Mouse (Mus musculus) megakaryocyte-erythroid progenitor cell, adult 5-6 weeks (primary cell): ENCODE measurements around the gene Rab1b. TPM values are rescaled to one million over a fixed set of nuclear protein-coding genes. Genes with fewer than 3 reads are reported as not detected.
A peak's percentile ranks its signal among the peaks of the same experiment; 100 is the strongest.

Experiments used
- ATAC-seq: replicated peaks from 2 replicates; pipeline ENCODE4 v1.8.0; 2016; ENCODE audit warnings: mild to moderate bottlenecking, inconsistent platforms; ENCODE audit not compliant: severe bottlenecking, poor library complexity, low FRiP score, low TSS enrichment
- total RNA-seq, 2 experiments: library from RNA; stranded (forward) in 1 of 2; stranded (reverse) in 1 of 2; fragments of 200-1000, 215-1000 nt in 1 of 2; fragments of >200 nt in 1 of 2; fragmentation: Nextera tagmentation in 1 of 2; gene quantifications; 2 replicates each; pipeline ENCODE4 v1.2.3; 2014 to 2017

Rab1b gene
- total RNA-seq, 2 experiments from 2014 or later, result 47.0 to 83.3 TPM

DNA sequence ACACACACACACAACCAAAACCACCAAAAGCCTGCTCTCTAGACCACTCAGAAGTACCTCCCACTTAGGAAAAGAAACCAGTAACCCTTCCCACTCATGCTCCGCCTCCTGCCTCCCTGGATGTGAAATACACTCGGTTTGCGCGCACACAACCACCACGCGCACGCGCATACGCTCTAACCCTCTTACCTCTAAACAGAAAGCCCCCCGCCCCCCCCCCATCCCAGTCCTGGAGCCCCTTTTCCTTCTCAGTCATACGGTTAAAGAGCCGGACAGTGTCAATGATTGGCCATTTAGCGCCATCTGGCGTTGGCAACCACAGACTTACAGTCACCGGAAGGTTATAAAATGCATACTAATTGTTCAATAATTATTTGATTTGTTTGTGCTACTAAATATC is 33.8 kb downstream of the Rab1b start:
- no peak for ATAC-seq

DNA sequence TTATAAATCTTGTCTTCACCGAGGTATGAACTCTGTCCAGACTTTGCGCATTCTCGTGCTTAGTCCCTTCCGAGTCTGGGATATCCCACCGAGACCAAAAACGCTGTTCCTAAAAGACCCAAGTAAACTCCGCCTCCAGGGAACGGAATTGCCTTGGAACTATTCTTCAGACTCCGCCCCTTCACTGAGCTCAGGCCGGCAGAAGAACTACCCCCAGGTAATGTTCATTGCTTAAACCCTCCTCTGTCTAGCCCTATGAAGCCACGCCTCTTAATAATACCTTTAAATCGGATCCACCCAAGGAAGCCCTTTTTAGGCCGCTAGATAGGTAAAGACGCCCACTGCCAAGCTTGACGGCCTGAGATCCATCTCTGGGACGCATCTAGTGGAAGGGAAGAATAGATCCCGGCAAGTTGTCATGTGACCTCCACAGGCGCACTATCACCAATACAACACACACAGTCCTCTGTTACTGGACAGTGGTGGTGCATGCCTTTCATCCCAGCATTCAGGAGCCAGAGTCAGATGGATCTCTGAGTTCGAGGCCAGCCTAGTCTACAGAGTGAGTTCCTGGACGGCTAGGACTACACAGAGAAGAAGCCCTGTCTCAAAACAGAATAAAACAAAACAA is 34.4 kb downstream of the Rab1b start:
- ATAC-seq, result no peak

DNA sequence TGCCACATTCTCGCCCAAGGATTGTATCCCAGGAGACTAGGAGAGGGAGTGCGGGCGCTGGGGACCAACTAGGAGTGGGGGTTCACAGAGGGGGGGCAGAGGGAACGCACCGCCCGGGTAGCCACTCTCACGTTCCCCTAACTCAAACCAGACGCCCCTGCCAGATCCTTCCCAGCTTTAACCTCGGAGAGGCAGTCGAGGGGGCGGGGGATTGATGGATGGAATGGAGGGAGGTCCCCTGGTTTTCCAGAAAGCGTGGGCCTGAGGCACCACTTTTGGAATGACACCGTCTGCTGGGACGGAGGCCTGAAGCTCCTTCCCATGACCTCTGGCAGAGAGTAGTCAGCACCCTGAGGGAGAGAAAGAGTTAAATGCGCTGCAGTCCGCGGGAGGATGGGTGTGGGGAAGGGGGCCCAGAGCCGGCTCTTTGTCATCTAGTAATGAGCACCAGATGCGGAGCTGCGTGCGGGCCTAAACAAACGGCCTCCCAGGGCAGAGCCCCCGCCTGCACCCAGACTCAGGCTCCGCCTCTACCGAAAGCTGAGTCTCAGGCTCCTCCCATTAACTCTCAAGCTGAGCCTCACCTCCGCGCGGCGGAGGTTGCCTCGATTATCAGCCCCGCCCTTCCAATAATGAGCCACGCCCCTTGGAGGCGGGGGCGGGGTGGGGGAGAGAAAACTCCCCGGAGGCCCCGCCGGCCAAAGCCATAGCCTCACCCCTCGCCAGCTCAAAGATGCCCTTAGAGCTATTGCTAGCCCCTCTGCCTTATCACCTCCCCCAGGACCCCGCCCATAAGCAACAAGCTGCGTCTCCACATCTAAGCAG is 35.1 kb downstream of the Rab1b start:
- ATAC-seq, result peak; percentile 72

DNA sequence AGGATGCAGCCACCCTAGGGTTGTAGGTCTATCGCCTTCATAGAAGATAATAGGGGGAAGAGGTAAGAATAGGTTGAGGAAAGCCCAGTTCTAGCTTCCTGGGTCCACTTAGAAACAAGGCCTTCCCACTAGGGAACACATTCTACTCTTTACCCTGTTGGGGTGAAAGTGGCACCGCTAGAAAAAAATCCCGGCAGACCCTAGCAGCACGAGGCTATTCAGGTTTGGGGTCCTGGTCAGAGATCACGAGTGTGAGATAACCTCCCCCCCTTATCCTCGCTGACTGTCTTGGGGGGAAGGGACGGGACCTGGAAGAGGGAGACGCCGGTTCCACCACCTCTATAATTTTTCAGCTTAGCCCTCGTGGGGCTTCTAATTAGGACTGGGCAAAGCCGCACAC is 35.8 kb downstream of the Rab1b start:
- no peak for ATAC-seq

DNA sequence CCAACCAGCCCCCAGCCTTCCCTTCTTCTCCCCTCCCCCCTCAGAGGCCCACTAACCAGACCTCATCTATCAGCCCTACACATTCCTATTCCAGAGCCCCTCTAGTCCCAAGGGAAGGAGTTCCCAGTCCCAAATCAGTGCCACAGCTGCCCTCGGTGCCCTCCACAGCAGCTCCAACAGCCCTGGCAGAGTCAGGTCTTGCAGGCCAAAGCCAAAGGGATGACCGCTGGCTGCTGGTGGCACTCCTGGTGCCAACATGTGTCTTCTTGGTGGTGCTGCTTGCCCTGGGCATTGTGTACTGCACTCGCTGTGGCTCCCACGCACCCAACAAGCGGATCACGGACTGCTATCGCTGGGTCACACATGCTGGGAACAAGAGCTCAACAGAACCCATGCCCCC is 36.9 kb downstream of the Rab1b start:
- no peak for ATAC-seq

DNA sequence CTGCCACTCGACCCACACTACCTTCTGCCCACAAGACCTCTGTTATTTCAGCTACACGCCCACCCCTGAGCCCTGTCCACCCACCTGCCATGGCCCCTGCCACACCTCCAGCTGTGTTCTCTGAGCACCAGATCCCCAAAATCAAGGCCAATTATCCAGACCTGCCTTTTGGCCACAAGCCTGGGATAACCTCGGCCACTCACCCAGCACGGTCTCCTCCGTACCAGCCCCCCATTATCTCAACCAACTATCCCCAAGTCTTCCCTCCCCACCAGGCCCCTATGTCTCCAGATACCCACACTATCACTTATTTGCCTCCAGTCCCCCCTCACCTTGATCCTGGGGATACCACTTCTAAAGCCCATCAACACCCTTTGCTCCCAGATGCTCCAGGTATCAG is 37.4 kb downstream of the Rab1b start:
- no peak for ATAC-seq

DNA sequence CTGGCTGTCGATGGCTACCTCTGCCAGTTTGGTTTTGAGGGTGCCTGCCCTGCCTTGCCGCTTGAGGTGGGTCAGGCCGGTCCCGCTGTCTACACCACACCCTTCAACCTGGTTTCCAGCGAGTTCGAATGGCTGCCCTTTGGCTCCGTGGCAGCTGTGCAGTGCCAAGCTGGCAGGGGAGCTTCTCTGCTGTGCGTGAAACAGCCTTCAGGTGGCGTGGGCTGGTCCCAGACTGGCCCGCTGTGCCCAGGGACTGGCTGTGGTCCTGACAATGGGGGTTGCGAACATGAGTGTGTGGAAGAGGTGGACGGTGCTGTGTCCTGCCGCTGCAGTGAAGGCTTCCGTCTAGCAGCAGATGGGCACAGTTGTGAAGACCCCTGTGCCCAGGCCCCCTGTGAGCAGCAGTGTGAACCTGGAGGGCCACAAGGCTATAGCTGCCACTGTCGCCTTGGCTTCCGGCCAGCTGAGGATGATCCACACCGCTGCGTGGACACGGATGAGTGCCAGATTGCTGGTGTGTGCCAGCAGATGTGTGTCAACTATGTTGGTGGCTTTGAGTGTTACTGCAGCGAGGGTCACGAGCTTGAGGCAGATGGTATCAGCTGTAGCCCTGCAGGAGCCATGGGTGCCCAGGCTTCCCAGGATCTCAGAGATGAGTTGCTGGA is 38.2 kb downstream of the Rab1b start:
- ATAC-seq, result no peak

DNA sequence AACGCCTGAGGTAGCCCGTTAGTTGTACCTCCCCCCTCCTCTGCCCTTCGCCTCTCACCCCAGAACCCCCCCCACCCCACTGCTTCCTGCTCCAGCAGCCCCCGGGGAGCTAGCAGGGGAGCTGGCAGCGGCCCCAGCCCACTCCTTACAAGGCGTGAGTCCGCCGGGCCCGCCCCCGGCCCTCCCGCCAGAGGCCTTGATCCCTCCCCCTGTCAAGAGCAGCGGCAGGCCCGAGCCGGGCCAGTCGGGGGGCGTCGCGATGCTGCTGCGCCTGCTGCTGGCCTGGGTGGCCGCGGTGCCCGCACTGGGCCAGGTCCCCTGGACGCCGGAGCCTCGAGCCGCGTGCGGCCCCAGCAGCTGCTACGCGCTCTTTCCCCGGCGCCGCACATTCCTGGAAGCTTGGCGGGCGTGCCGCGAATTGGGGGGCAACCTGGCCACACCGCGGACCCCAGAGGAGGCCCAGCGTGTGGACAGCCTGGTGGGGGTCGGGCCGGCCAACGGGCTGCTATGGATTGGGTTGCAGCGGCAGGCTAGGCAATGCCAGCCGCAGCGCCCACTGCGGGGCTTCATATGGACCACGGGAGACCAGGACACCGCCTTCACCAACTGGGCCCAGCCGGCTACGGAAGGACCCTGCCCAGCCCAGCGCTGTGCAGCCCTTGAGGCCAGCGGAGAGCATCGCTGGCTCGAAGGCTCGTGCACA is 38.9 kb downstream of the Rab1b start, which contains the start of gene Cd248:
TSS of gene Cd248 (plus strand) at position 212 of the 703 bp plus-strand sequence.
- no peak for ATAC-seq

DNA sequence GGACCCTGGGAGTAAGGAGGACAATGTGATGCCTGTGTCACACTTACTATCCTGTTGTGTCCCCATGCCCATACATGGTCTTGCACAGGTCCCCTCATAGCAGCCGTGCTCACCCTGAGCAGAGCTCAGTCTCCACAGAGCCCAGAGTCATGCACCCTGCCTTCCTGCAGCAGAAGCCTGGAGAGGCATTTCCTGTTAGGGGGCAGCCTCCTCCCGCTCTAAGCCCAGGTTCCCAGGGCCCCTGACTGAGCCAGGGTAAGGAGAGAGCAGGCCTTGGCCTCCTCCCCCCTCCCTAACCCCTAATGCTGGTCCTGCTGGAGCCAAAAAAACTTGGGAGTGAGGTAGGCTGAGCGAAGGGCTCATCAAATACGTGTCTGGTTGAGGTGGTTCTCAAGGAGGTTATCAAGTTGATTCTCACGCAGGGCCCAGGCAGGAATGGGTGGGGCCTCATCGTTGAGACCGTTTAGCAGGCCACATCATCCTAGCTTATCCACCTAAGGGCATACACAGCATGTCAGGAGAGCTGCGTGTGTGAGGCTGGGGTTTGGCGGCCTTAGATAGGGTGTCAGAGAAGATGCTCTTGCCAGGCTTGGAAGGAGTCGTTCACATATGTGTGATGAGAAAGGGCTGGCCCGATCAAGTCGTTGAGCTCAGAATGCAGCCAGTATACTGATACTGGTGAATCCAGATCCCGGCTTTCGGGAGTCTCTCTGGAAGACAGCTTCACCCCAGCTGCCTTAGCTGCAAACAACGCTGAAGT is 39.7 kb downstream of the Rab1b start:
- peak; percentile 89 for ATAC-seq

DNA sequence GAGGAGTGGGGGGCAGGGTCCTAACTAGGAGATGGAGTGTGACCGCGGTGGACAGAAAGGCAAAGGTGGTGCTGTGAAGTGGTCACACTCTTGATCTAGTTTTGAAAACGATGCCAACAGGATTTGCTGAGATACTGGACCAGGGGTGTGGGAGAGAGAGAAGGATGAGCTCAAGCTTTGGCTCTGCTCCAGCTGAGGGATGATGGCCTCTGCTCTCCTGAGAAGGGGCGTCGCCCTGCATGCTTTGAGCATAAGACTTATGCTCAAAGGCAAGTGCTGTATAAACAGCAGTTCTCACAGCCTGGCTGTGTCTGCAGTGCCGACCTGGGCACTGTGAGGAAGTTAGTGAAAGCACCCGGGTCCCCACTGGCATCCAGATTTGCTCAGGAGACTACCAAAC is 41.8 kb downstream of the Rab1b start:
- no peak for ATAC-seq

DNA sequence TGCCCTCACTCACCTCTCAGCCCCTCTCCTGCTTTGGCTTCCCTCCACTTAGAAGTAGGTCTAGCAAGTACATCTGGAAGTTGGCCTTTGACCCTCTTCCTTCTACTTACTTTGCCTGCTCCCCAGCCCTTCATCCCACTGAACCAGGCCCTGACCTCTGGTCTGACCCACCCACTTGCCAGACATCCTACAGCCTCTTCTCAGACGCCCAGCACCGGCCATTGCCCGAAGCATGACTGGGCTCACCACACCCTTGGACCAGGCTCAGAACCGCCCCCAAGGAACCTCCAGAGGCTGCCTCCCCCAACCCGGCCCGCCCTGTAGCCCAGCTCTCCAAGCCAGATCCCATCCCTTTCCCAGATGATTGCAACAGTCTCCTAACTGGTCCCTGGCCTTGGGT is 44.4 kb downstream of the Rab1b start:
- no peak for ATAC-seq

DNA sequence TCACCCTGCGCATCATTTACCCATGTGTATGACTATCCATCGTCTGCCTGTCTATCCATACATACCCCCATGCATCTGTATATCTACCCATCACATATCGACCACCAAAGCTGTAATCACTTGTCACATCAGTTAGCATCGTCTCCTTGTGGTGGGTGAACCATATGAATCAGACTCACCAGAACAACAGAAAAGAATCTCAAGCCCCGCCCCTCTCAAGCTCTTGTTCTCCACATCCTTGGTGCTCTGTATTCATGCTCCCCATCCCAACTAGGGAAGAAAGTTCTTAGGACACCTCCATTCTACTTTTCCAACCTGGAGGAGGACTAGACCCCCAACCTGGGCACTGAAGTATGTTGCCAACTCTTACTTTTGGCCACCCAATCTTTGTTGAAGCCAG is 44.8 kb downstream of the Rab1b start:
- no peak for ATAC-seq

DNA sequence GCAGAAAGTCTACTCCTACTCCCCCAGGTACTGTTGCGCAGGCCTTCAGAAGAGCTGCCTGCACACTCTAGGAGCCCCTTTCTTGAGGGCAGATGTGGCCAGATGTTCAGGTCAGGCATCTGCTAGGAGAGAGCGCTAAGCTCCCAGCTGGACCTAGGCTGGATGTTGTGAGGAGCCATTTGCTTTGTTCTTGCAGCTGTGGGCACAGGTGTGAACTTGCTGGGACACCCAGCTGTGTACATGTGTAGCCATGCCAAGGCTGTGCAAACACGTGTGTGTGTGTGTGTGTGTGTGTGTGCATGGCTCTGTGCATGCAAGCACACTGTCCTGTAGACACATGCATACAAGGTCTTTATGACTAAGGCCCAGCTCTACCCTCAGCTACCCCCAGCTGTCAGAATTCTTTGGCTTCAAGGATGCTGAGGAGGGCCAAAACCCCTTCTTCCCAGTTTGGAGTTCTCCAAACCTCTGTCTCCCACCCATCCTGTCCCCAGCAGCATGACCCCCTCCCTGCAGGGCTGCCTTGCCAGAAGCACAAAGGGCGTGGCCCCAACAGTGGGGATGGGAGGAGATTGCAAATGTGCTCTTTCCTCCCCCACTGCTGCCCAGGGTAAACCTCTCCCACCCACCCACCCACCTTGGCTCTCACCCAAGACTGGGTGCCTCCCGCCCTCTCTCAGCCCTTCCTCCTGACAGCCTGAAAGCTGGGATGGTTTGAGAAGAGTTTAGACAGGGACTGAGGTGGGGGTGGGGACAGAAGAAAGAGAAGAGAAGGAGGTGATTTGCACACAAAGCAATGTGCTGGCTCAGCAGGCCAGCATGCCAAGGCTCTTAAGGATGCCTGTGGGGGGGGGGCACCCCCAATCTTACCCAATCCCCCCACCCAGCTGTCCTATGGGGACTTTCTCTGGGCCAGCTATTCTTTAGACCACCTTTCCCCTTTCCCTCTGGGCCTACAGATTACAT is 46.2 kb downstream of the Rab1b start:
- no peak for ATAC-seq

DNA sequence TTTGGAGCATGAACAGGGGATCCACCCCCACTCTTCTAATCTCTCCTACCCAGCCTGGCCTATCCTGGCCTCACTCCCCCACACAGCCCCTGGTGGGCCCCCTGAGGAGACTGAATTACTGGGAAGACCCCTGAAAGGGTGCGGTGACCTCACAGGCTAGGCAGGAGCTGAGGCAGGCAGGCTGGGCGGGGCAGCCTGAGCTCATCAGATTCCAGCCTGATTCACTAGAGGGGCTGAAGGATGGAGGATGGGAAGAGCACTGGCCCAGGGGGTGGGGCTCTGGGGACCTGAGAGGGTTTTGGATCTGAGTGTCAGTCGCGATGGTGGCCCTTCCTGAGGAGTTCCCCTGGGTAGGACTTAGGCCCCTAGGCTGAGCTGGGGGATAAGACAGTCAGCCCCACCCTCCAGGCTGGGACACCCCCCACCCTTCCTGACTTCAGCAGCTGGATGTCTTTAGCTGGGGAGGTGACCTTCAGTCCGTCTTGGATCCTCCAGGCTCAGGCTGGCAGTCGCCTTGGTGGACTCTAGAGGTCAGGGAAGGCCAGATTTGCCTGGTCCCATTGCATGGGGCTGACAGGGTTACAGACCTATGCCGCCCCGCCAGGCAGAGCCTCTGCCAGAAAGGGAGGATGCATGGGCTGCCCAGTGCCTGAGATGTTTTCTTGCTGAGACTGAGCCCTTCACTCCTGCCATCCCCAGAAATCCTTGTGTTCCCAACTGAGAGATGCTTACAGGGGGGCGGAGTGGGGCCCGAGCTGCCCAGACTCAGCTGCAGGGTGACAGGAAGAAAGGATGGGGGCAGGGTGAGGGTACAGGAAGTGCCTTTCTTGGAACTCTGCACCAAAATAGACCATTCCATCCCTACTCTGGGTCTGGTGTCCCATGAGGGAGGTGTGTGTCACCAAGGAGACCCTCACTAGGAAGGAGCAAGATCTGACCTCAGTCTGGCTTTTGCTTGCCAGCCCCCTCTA is 47.8 kb downstream of the Rab1b start:
- no peak for ATAC-seq

DNA sequence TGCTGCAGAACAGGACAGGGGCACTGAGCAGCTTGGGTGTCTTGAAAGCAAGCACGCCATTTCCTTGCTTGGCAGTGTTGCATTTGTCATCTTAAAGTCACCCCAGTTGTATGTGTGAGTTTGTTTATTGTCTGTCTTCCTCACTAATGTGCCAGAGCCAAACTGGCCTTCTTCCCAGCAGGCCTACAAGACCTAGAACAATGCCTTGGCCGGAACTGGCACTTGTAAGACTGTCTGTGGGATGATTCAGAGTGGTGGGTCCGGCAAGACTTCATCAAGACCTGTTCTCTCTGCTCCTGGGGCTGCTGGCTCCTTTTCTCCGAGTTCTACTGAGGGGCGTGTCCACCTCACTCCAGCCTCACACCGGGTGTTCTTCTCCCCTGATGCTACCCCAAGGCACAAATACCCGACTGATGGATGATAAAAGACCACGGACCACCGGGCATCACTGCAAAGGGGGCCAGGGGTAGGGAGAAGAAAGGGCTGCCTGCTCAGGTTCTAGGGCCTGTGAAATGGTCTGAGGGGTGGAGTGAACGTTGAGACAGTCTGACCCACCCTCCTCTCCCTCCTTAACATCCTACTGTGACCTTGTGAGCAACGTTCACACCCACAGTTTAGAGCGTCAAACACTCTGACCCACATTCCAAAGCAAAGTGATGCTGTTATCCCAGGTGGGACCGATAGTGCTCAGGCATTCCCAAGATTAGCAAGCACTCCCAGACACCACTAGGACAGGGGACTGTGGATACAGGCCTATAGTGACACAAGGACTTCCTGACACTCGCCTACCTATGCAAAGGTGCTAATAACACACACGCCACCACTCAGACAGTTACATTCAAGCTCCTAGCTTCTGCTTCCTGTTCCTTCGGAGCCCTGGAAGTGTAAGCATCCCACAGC is 48.7 kb downstream of the Rab1b start:
- no peak for ATAC-seq

DNA sequence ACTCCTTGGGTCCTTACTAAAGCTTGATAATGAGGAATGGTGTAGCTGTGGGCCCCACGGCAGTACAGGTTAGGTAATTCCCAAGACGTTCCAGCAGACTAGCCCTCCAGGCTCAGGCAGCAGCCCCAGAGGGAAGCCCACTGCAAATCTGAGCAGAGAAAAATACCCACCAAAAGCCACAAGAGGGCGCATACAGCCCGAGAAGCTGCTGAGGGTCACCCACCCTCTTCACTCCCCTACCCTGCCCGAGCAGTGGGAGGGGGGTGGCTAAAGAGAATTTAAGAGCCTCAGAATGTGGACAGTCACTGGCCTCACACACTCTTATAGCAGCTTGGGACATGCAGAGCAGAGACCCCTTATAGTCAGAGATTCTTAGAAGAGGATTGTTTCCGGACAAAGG is 50.6 kb downstream of the Rab1b start:
- no peak for ATAC-seq
